Mouse (Mus musculus): Measurements from ENCODE around the gene Wdr45.

Wdr45 gene

GRCm38 (mm10) chrX:7714135-7714899, at the start of gene Wdr45:
Gene Wdr45, plus strand, starts transcription at chrX:7714333.
- in situ Hi-C loops (cut with MboI; ENCODE audit: low pct_unique_long_range_greater_than_20kb in 1 of 2, low sequenced_read_pairs in 2 of 2, unreplicated experiment in 1 of 2) = loop anchor here in 1 of 2 experiments (25.0 kb wide), 1 partner anchor 252 kb away; no protein-coding TSS in a partner anchor

DNA sequence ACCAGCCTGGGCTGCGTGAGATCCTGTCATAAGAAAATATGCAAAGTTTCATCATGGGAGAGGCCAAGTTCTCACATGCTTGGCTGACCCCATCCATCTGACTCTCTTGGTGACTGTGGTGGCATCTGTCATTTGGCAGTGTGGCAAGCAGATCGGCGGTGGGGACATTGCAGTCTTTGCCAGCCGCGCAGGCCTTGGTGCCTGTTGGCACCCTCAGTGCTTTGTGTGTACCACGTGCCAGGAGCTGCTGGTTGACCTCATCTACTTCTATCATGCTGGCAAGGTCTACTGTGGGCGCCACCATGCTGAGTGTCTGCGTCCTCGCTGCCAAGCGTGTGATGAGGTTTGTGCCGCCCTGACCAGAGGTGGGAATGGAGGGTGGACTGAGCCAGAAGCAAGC, 49.3 kb upstream of the Wdr45 start:
- in situ Hi-C loops (cut with MboI; ENCODE audit: low pct_unique_long_range_greater_than_20kb in 1 of 2, low sequenced_read_pairs in 2 of 2, unreplicated experiment in 1 of 2) = no loop called here

GRCm38 (mm10) chrX:7665739-7666502, 48.2 kb upstream of the Wdr45 start:
- in situ Hi-C loops (cut with MboI; ENCODE audit: low pct_unique_long_range_greater_than_20kb in 1 of 2, low sequenced_read_pairs in 2 of 2, unreplicated experiment in 1 of 2) = no loop called here

DNA sequence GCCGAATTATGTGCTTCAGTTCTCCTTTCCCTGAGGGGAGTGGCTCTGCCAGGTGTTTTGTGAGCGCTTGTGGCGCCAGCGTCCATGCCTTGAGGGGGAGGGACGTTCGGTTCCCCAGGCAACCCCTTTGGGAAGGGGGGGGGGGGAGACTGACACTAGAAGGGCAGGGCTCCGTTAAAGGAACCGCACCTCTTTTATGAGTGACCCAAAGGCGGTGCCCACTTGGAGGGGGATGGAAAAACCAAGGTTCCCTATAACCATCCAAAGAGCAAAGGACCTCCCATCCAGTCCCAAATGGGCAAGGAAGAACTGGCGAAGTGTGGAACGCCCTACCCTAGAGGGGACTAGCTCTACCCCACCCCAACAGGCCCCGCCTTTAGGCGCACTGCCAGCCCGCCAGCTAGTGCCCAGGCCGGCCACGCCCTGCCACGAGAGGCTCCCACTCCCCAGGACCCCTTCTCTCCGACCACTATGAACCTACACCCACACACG, 43.7 kb upstream of the Wdr45 start:
- in situ Hi-C loops (cut with MboI; ENCODE audit: low pct_unique_long_range_greater_than_20kb in 1 of 2, low sequenced_read_pairs in 2 of 2, unreplicated experiment in 1 of 2) = no loop called here

GRCm38 (mm10) chrX:7670921-7671623, 43.1 kb upstream of the Wdr45 start, which contains the start of gene Plp2:
Gene Plp2, minus strand, starts transcription at chrX:7671390.
- in situ Hi-C loops (cut with MboI; ENCODE audit: low pct_unique_long_range_greater_than_20kb in 1 of 2, low sequenced_read_pairs in 2 of 2, unreplicated experiment in 1 of 2) = no loop called here

GRCm38 (mm10) chrX:7672739-7673138, 41.4 kb upstream of the Wdr45 start:
- in situ Hi-C loops (cut with MboI; ENCODE audit: low pct_unique_long_range_greater_than_20kb in 1 of 2, low sequenced_read_pairs in 2 of 2, unreplicated experiment in 1 of 2) = no loop called here

DNA sequence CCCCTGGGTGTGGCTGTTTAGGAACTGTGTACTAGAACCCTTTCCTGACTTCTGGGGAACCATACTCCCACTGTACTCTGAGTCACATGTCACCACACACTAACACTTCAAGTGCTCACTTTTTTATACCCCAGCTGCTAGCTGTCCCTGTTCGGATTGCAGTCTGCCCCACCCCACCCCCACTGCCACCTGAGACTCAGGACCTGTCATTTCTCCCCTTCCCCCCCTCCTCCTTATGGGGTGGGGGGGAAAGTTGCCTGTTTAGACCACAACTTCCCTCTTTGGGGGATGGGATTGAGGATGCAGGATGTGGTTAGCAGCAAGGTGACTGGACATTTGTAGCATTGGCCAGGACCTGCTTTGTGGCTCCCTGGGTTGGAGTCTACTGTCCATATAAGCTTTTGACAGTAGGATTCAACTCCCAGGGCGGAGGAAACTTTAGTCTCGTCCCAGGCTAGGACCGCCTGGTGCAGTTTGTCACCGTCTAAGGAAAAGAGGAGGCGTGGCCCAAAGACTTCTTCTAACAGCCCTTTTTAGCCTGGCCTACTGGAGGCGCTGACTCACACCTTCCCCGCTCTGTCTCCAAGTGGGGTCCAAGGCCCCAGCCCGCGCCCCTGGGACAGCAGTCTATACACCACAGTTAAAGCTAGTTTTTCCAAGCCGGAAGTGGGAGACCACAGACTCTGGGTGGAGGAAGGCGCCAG, 40.4 kb upstream of the Wdr45 start:
- in situ Hi-C loops (cut with MboI; ENCODE audit: low pct_unique_long_range_greater_than_20kb in 1 of 2, low sequenced_read_pairs in 2 of 2, unreplicated experiment in 1 of 2) = no loop called here

- in situ Hi-C loops (cut with MboI; ENCODE audit: low pct_unique_long_range_greater_than_20kb in 1 of 2, low sequenced_read_pairs in 2 of 2, unreplicated experiment in 1 of 2) = no loop called here
Observed at GRCm38 (mm10) chrX:7674284-7675000, 39.7 kb upstream of the Wdr45 start.

- in situ Hi-C loops (cut with MboI; ENCODE audit: low pct_unique_long_range_greater_than_20kb in 1 of 2, low sequenced_read_pairs in 2 of 2, unreplicated experiment in 1 of 2) = no loop called here
Observed at GRCm38 (mm10) chrX:7675001-7675380, 39.1 kb upstream of the Wdr45 start.

- in situ Hi-C loops (cut with MboI; ENCODE audit: low pct_unique_long_range_greater_than_20kb in 1 of 2, low sequenced_read_pairs in 2 of 2, unreplicated experiment in 1 of 2) = no loop called here
Observed at GRCm38 (mm10) chrX:7678986-7679385, 35.1 kb upstream of the Wdr45 start.

DNA sequence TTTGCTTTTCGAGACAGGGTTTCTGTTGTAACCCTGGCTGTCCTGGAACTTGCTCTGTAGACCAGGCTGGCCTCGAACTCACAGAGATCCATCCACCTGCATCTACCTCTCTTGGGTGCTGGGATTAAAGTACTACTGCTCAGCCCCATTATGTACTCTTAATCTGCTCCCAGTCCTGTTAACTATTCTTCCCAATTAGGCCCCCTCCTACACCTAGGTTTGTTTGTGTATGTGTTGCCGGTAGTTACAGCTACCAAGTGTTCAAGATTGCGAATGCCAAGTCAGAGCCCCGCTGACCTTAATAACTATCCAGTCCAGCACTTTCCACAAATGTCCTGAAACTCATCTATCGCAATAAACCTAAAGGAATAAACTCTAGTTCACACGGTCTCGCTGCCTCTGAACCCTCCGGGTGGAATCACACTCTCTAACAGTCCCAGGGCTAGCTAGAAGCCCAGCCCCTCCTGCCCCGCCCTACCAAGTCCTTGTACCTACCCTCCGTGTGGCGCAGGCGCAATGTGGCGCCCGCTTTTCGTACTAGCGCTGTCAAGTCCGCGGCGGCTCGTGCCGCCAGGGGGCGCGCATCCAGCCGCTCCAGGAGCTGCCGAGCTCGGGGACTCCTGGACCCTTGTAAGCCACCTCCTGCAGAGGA, 34.6 kb upstream of the Wdr45 start:
- in situ Hi-C loops (cut with MboI; ENCODE audit: low pct_unique_long_range_greater_than_20kb in 1 of 2, low sequenced_read_pairs in 2 of 2, unreplicated experiment in 1 of 2) = no loop called here

DNA sequence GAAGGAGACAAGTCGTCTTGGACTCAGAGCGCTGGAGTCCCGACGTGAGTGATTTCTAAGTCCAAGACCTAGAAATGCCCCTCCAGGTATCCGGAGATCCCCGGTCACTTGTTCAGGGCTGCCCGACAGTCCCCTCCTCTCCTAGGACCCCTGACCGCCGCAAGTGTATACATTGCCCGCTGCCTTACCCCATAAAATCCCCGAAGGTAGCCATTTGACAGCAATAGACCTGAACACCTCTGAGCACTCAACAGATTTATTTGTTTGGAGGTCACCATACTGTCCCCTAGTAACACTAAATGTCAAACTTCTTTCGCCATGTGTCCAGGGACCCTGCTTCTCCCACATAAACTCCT, 34.1 kb upstream of the Wdr45 start:
- in situ Hi-C loops (cut with MboI; ENCODE audit: low pct_unique_long_range_greater_than_20kb in 1 of 2, low sequenced_read_pairs in 2 of 2, unreplicated experiment in 1 of 2) = no loop called here

DNA sequence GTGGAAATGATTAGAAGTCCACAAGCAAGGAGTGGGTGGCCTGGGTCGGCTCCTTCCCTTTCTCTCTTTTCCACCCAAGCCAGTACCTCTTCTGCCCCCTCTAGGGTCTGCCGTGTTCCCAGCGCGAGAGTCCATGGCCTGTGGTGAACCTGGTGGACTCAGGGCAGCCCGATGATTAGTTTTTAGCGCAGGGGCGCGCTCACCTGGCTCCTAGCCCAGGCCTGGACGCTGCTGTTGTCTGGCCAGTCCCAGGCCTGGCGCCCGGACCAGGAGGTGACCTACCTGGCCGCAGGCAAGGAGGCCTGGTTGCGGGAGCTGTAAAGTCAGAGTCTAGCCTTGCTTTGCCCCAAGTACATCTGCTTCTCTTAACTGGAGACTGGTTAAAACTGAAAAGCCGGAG, 33.3 kb upstream of the Wdr45 start, which contains the start of gene Magix:
Magix (minus strand) TSS at position 388 of the 400 bp plus-strand sequence.
- in situ Hi-C loops (cut with MboI; ENCODE audit: low pct_unique_long_range_greater_than_20kb in 1 of 2, low sequenced_read_pairs in 2 of 2, unreplicated experiment in 1 of 2) = no loop called here

GRCm38 (mm10) chrX:7688321-7688720, 25.8 kb upstream of the Wdr45 start:
- in situ Hi-C loops (cut with MboI; ENCODE audit: low pct_unique_long_range_greater_than_20kb in 1 of 2, low sequenced_read_pairs in 2 of 2, unreplicated experiment in 1 of 2) = no loop called here

DNA sequence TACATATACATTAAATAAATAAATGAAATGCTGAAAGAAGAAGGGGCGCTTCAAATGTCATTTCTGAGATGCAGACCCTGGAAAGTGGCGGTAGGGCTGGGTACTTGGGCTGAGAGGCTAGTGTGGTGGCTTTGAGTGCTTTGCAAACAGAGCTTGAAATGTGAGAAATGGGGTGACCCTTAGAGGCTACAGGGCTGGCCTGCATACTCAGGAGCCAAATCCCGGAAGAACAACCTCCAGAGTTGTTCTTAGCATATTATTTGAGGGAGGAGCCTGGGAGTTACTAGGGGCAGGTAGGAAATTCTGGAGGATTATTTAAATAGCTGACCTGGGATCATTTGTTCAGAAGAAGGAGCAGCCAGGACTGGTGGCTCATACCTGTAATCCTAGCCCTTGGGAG, 23.6 kb upstream of the Wdr45 start:
- in situ Hi-C loops (cut with MboI; ENCODE audit: low pct_unique_long_range_greater_than_20kb in 1 of 2, low sequenced_read_pairs in 2 of 2, unreplicated experiment in 1 of 2) = loop anchor here in 1 of 2 experiments (10.0 kb wide), 1 partner anchor 216 kb away; no protein-coding TSS in a partner anchor

DNA sequence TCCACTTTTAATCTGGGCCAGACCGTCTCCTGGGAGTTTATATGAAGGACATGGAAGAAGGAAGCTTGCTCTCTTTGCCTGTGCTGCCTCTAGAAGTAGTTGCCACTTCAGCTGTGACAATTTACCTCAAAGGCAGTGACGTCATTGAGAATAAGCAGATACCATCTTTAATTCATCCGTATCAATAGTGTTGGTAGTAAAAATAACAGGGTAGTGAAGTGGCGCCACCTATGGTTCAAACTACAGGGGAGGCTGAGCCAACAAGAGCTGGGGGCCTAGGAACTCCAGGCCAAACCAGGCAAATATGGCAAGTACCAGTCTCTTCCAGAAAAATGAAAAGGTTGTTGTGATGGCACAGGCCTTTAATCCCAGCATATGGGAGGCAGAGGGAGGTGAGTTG, 21.3 kb upstream of the Wdr45 start:
- in situ Hi-C loops (cut with MboI; ENCODE audit: low pct_unique_long_range_greater_than_20kb in 1 of 2, low sequenced_read_pairs in 2 of 2, unreplicated experiment in 1 of 2) = loop anchor here in 1 of 2 experiments (10.0 kb wide), 1 partner anchor 218 kb away; no protein-coding TSS in a partner anchor

- in situ Hi-C loops (cut with MboI; ENCODE audit: low pct_unique_long_range_greater_than_20kb in 1 of 2, low sequenced_read_pairs in 2 of 2, unreplicated experiment in 1 of 2) = loop anchor here in 1 of 2 experiments (10.0 kb wide), 1 partner anchor 222 kb away; no protein-coding TSS in a partner anchor
Observed at GRCm38 (mm10) chrX:7696520-7696919, 17.6 kb upstream of the Wdr45 start.
